Mouse (Mus musculus) heart, adult 2 months (tissue): ENCODE data around the gene Prkar1b. TPM values are rescaled to one million over a fixed set of nuclear protein-coding genes. Genes with fewer than 3 reads are reported as not detected.
A peak's percentile ranks its signal among the peaks of the same experiment; 100 is the strongest.

Source experiments
- DNase-seq, 2 experiments: peaks; one replicate each; pipeline ENCODE4 v3.0.0; 2021
- H3K27ac ChIP-seq: fragments of 200-600 bp; 2 replicates; pipeline ENCODE4 v1.8.1; 2022
- H3K27me3 ChIP-seq: fragments of 200-500 bp; 2 replicates; pipeline ENCODE4 v1.6.1; 2012; ENCODE audit warnings: mild to moderate bottlenecking, low read length, inconsistent platforms, mixed read lengths; ENCODE audit not compliant: control insufficient read depth, insufficient read depth
- H3K36me3 ChIP-seq: fragments of 200-500 bp; 2 replicates; pipeline ENCODE4 v1.6.1; 2012; ENCODE audit warnings: low read length, inconsistent platforms; ENCODE audit not compliant: control insufficient read depth, insufficient read depth
- H3K4me1 ChIP-seq: fragments of 200-500 bp; 2 replicates; pipeline ENCODE4 v1.6.1; 2011; ENCODE audit warnings: low read length; ENCODE audit not compliant: control insufficient read depth, insufficient read depth
- H3K4me3 ChIP-seq: fragments of 200-600 bp; 2 replicates; pipeline ENCODE4 v1.8.1; 2022
- H3K79me2 ChIP-seq: fragments of 200-500 bp; replicated peaks from 2 replicates; pipeline ENCODE4 v1.6.1; 2012; ENCODE audit warnings: mild to moderate bottlenecking, inconsistent platforms, low read length, moderate library complexity, mixed read lengths; ENCODE audit not compliant: control insufficient read depth, insufficient read depth
- H3K9ac ChIP-seq: fragments of 200-500 bp; 2 replicates; pipeline ENCODE4 v1.6.1; 2012; ENCODE audit warnings: low read depth, mild to moderate bottlenecking, control low read depth, inconsistent platforms, low read length, mixed read lengths
- CTCF ChIP-seq: fragments of 200-600 bp; IDR thresholded peaks from 2 replicates; pipeline ENCODE4 v1.8.1; 2022; ENCODE audit warnings: antibody characterized with exemption, mild to moderate bottlenecking, moderate library complexity
- EP300 ChIP-seq: fragments of 200-500 bp; IDR thresholded peaks from 2 replicates; pipeline ENCODE4 v1.6.1; 2011; ENCODE audit warnings: low read depth, low read length, control low read depth; ENCODE audit not compliant: insufficient read depth
- POLR2A ChIP-seq: fragments of 200-500 bp; IDR thresholded peaks from 2 replicates; pipeline ENCODE4 v1.6.1; 2011; ENCODE audit warnings: mild to moderate bottlenecking, low read depth, low read length, control low read depth; ENCODE audit not compliant: insufficient read depth
- WGBS: fragments of 180-500 bp; shearing (Covaris S2); methylation state at CpG from one replicate; pipeline ENCODE4 v1.1.7; 2018; 5-methylcytosine and 5-hydroxymethylcytosine counted together
- intact Hi-C: fragments of 180-260 bp; cut with DNase I; formaldehyde crosslinking; loops from one replicate; pipeline ENCODE4 v1.15.1; 2025
- polyA plus RNA-seq: library from polyadenylated mRNA; depleted of rRNA; stranded (reverse); fragments of >200 nt; gene quantifications from 2 replicates; pipeline ENCODE4 v1.2.3, GENCODE M21; 2012; rRNA removed
- total RNA-seq, 2 experiments: library from RNA; stranded (reverse); gene quantifications; 2 replicates each; pipeline ENCODE4 v1.2.3; 2021

The Prkar1b gene
- total and polyA plus RNA-seq, 3 experiments = 1.4 to 2.0 (median 1.5) TPM

DNA sequence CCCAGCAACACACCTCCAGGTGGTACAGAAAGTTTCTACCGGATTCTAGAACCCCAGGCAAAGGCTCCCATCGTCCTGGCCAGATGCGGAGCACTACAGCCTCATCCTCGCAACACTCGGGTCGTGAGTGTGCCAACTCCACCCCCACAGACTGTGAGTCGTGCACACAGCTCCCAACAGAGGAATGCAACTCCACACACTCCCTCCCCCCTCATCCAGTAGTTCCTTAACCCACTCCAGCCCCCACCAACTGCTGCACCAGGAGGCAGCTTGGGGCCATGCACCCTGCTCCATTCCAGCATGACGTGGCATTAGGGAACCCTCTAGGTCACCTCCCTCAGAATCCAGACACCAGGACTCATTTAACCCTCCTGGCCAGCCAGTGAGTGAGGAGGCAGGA, 170.0 kb downstream of the Prkar1b start:
- H3K27ac ChIP-seq = no peak overlapping the region
- WGBS = 50% methylated on average over 8 of the region's 8 CpGs

DNA sequence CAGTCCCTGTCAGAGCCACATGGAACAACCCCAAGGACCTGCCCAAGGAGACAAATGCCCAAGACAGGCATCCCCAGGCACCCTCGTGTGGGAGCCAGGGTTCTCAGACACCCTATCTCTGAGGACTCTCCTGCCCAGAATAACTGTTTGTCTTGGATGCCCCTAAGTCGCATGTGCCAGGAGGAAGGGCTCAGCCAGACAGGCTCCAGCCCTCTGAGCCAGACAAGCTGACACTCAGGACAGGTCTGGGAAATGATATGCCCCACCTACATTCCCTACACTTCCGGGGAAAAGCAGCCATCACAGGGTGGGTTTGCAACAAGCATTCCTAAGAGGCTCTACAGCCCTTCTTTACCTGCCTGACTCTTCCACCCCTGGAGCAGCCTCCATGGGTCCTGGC, 172.0 kb downstream of the Prkar1b start:
- TF ChIP-seq POLR2A (no peak), EP300 (no peak), CTCF (no peak)
- Histone ChIP-seq H3K27me3 (no peaks in the 10 kb centered on the region), H3K9ac (no peak overlapping the region), H3K36me3 (no peaks in the 10 kb centered on the region), H3K4me1 (peaks cover 5% of the 10 kb centered on the region), H3K4me3 (no peak overlapping the region), H3K79me2 (no peaks in the 10 kb centered on the region; the same call in 1 of the 2 replicates), H3K27ac (no peak overlapping the region)
- peak in 1 of 2 experiments; percentile 34 for DNase-seq
- 18% methylated on average over 3 of the region's 3 CpGs for WGBS
- intact Hi-C loops = no loop called here

More for the DNA sequence above, 170.0 kb downstream of the Prkar1b start:
- DNase-seq = no peak
- Histone ChIP-seq H3K27me3 (no peaks in the 10 kb centered on the region), H3K4me1 (peaks cover 5% of the 10 kb centered on the region), H3K9ac (no peak overlapping the region), H3K79me2 (no peaks in the 10 kb centered on the region; the same call in none of the 2 replicates), H3K4me3 (no peak overlapping the region), H3K36me3 (no peaks in the 10 kb centered on the region)
- intact Hi-C loops = no loop called here
- TF ChIP-seq POLR2A (no peak), EP300 (no peak), CTCF (no peak)

DNA sequence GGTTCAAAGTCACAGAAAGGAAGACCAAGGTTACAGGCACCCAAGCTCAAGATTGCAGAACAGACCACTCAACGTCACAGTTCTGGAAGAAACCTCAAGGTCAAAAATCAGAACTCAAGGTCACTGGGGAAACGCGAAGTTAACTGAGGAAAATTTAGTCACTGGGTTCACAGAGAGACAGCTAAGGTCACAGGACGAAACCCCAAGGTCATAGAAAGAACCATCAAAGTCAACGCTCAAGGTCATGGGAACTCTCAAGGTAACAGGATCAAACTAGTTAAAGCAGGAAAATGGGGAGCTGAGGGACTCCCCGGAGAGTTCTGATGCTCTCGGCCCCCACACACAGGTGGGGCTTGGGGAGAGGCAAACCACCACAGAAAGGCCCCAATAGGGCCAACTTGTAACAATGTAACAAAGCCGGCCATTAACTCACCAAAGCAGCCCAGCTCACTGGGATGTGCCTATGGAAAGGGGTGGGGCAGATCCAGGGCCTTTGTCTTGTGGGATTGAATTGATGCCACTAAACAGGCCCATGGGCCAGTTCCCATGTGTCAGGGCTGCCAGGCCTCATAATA, 174.8 kb downstream of the Prkar1b start:
- Histone ChIP-seq H3K4me3 (no peak overlapping the region), H3K79me2 (no peaks in the 10 kb centered on the region), H3K27me3 (no peaks in the 10 kb centered on the region), H3K9ac (no peak overlapping the region), H3K36me3 (no peaks in the 10 kb centered on the region), H3K4me1 (peaks cover 7% of the 10 kb centered on the region), H3K27ac (no peak overlapping the region; the same call in 1 of the 2 replicates)
- 89% methylated on average over 8 of the region's 8 CpGs for WGBS
- no peak for TF ChIP-seq POLR2A
- no peak for TF ChIP-seq CTCF
- no peak for TF ChIP-seq EP300
- intact Hi-C loops = no loop called here
- DNase-seq = no peak

DNA sequence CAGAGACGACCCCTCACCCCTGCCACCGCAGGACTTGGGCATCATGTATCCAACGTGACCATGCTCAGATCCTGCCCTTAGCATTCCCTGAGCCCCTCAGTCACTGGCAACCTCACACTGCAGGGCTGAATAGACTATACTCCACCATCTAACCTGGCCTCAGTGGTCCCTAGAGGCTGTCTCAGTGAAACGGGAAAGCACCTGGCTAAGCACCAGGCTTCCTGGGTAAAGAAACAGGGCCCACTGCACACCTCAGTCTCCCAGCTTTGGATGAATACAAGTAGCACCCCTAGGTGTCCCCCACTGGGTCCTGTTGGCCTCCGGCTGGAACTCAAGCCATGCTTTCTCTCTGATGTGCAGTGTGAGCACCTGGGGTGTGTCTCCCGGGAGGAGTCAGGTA, 176.3 kb downstream of the Prkar1b start:
- Histone ChIP-seq H3K27me3 (no peaks in the 10 kb centered on the region), H3K36me3 (no peaks in the 10 kb centered on the region), H3K4me1 (peaks cover 4% of the 10 kb centered on the region; the same call in 1 of the 2 replicates), H3K4me3 (no peak overlapping the region), H3K27ac (no peak overlapping the region), H3K9ac (no peak overlapping the region), H3K79me2 (no peaks in the 10 kb centered on the region)
- WGBS = 67% methylated on average over 6 of the region's 6 CpGs
- no peak for TF ChIP-seq POLR2A
- no peak for TF ChIP-seq EP300
- TF ChIP-seq CTCF = no peak
- intact Hi-C loops = no loop called here
- no peak for DNase-seq

DNA sequence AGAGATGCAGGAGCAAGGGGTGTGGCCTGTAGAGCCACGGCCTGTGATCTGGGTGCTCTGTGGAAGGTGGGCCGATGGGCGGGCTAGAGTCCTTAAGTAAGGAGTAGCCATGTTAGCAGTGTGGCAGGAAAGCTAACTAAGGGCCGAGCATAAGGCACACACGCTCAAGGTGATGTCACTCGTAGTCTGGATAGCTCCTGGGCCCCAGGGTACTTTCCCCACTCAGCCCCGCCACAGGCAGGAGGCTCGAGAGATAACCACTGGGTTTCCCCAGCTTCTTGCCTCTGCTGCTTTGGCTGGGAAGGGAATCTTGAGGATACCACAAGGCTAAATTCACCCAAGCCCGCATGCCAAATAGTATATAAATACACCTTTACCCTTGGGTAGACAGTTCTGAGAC, 178.4 kb downstream of the Prkar1b start:
- WGBS = 82% methylated on average over 9 of the region's 9 CpGs
- Histone ChIP-seq H3K27me3 (no peaks in the 10 kb centered on the region), H3K79me2 (no peaks in the 10 kb centered on the region), H3K27ac (no peak overlapping the region), H3K4me1 (peaks cover 4% of the 10 kb centered on the region; the same call in 1 of the 2 replicates), H3K9ac (no peak overlapping the region), H3K4me3 (no peak overlapping the region), H3K36me3 (no peaks in the 10 kb centered on the region)
- intact Hi-C loops = no loop called here
- TF ChIP-seq CTCF = no peak
- no peak for DNase-seq

DNA sequence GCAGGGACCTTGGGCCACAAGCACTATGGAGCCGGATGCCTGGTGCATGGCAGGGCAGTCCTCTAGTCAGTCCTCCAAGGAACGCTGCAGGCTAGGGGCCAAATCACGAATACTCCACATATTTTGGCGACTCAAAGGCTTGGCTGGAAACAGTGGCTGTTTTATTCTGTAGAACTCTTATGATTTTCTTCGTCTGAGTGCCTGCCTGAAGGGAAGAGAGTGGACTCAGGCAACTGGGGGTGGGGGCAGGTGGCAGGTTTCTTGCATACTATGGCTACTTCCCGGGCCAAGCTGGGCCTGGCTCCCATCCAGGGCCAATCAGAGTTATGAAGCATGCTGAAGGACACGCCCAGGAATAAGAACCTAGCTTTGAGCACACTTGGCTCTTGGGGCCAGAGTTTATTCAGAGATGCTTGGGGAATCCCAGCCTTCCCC, 179.7 kb downstream of the Prkar1b start:
- 30% methylated on average over 7 of the region's 7 CpGs for WGBS
- no peak overlapping the region for H3K27ac ChIP-seq
- no peaks in the 10 kb centered on the region for H3K27me3 ChIP-seq
- no peaks in the 10 kb centered on the region for H3K79me2 ChIP-seq
- H3K4me3 ChIP-seq = no peak overlapping the region
- intact Hi-C loops = no loop called here
- H3K36me3 ChIP-seq = no peaks in the 10 kb centered on the region
- DNase-seq = peak in 1 of 2 experiments; percentile 69
- TF ChIP-seq EP300 (no peak), CTCF (no peak), POLR2A (no peak)
- H3K4me1 ChIP-seq = peaks cover 4% of the 10 kb centered on the region; the same call in 1 of the 2 replicates
- H3K9ac ChIP-seq = no peak overlapping the region

Other genes with a start within 250 kb of the Prkar1b start
- 10 to 100 TPM; 19.6 to 20.7 TPM for gene Pdgfa, start 152.6 kb downstream of the Prkar1b start, total RNA-seq
- 13.2 and 14.2 TPM in 2 replicates for gene Pdgfa, start 152.6 kb downstream of the Prkar1b start, polyA plus RNA-seq
- 10 to 100 TPM; 16.1 to 16.7 TPM for gene Dnaaf5, start 222 bp upstream of the Prkar1b start, total RNA-seq
- gene Dnaaf5, start 222 bp upstream of the Prkar1b start, polyA plus RNA-seq = 12.1 and 12.2 TPM in 2 replicates
- 10 to 100 TPM; 45.9 to 50.3 TPM for gene Sun1, start 50.6 kb upstream of the Prkar1b start, total RNA-seq
- gene Sun1, start 50.6 kb upstream of the Prkar1b start, polyA plus RNA-seq = 34.1 and 50.8 TPM in 2 replicates
- 10 to 100 TPM; 38.2 to 45.4 TPM for gene Get4, start 102.3 kb upstream of the Prkar1b start, total RNA-seq
- gene Get4, start 102.3 kb upstream of the Prkar1b start, polyA plus RNA-seq = 57.3 and 59.6 TPM in 2 replicates
- 1 to 10 TPM; 1.5 to 1.7 TPM for gene Adap1, start 175.6 kb upstream of the Prkar1b start, total RNA-seq
- 2.7 and 2.8 TPM in 2 replicates for gene Adap1, start 175.6 kb upstream of the Prkar1b start, polyA plus RNA-seq
- gene Cox19, start 201.4 kb upstream of the Prkar1b start, total RNA-seq = 10 to 100 TPM; 82.8 to 94.8 TPM
- 110 and 112 TPM in 2 replicates for gene Cox19, start 201.4 kb upstream of the Prkar1b start, polyA plus RNA-seq
- gene Cyp2w1, start 202.6 kb upstream of the Prkar1b start, total RNA-seq = not detected
- not detected in 2 replicates for gene Cyp2w1, start 202.6 kb upstream of the Prkar1b start, polyA plus RNA-seq
- 10 to 100 TPM; 42.9 to 56.6 TPM for gene Gpr146, start 227.7 kb upstream of the Prkar1b start, total RNA-seq
- 62.4 and 77.0 TPM in 2 replicates for gene Gpr146, start 227.7 kb upstream of the Prkar1b start, polyA plus RNA-seq